Mouse (Mus musculus): ENCODE measurements around the gene Uqcrfs1. TPM values are rescaled to one million over a fixed set of nuclear protein-coding genes. Genes with fewer than 3 reads are reported as not detected.

Uqcrfs1 gene
- polyA plus RNA-seq, 1 experiment: 149 TPM

DNA sequence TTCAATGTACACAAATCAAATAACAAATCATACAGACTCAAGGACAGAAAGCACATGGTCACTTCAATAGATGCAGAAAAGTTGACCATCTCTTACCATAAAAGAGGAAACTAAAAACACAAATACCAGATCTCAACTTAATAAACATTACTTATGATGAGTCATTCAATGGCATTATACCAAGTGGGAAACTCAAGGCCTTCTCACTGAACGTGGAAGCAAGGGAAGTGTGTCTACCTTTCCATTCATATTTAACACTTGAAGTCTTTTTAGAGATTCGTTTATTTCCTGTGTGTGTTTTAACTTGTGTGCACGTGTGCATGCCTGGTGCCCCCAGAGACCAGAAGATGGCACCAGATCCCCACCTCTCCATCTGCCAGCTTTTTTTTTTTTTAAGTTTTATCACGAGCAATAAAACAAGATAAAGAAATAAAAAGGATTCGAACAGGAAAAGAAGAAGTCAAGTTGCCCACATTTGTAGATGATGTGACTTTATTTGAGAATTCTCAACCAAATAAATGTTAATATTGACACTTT, 8.0 kb upstream of the Uqcrfs1 start:
- DNase-seq (ENCODE audit: low read depth): no peak
- peak; percentile 45; the same call in 1 of the 2 replicates for TF ChIP-seq CTCF (IDR thresholded peaks at IDR 0.05; ENCODE audit: borderline replicate concordance, extremely low read depth, insufficient read depth, insufficient read length)
- TF ChIP-seq POLR2A (IDR thresholded peaks at IDR 0.05; ENCODE audit: borderline replicate concordance, extremely low read depth, insufficient read depth, insufficient read length, poor library complexity, severe bottlenecking): no peak

DNA sequence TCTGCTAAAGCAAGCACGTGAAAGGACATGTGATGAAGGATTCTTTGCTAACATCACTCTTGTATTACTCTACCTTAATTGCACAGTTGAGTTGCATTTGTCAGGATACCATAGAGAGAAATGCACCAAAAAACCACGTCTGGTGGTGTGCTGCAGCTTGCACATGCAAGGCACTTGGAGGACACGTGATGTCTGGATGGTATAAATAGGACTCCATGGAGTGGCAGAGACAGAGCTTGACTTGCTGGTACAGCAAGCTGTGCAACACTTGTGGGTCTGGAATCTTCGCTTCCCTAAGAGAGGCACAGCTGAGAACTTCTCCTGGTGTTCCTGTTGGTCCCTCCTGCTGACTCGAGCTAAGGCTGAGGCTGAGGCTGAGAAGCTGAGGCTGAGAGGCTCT, 4.2 kb upstream of the Uqcrfs1 start:
- TF ChIP-seq POLR2A (IDR thresholded peaks at IDR 0.05; ENCODE audit: borderline replicate concordance, extremely low read depth, insufficient read depth, insufficient read length, poor library complexity, severe bottlenecking) (no peak), CTCF (IDR thresholded peaks at IDR 0.05; ENCODE audit: borderline replicate concordance, extremely low read depth, insufficient read depth, insufficient read length) (no peak)
- no peak for DNase-seq (ENCODE audit: low read depth)

DNA sequence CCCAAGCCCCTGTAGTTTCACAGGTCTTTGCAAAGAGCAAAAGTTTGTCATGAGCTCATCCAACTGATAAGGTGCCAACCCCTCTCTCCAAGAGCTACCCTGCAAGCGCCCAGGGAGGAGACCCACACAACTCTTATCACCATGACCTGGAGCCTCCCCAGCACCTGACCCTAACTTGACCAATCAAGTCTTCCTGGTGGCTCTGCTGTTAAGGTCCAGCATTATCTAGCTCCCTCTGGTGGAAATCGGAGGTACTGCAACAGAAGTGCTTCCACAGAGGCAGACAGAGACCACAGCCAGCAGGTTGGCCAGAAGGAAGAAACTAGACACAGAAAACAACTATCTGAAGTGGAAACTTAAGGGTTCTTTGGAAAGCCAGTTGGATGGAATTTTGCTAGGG, 3.7 kb upstream of the Uqcrfs1 start:
- DNase-seq (ENCODE audit: low read depth): peak; percentile 73
- TF ChIP-seq CTCF (IDR thresholded peaks at IDR 0.05; ENCODE audit: borderline replicate concordance, extremely low read depth, insufficient read depth, insufficient read length): peak; percentile 85
- TF ChIP-seq POLR2A (IDR thresholded peaks at IDR 0.05; ENCODE audit: borderline replicate concordance, extremely low read depth, insufficient read depth, insufficient read length, poor library complexity, severe bottlenecking): no peak

DNA sequence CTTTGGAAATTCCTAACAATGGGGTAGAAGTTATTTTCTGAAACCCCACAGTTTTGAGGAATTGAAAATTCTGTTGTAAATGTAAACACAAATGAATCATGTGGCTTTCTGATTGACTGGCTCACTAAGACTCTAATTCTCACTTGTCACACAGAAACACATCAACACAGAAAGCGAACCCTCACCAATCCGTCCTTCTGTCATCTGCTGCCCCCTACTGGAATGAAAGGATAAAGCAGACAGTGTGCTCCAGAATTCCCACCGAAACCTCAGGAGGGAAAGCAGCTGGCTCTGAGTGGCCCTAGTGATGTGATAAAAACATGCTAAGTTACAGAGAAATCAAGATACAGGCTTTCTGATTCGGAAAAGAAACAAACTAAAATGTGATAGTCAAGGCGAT, 14.4 kb downstream of the Uqcrfs1 start:
- TF ChIP-seq POLR2A (IDR thresholded peaks at IDR 0.05; ENCODE audit: borderline replicate concordance, extremely low read depth, insufficient read depth, insufficient read length, poor library complexity, severe bottlenecking) (no peak), CTCF (IDR thresholded peaks at IDR 0.05; ENCODE audit: borderline replicate concordance, extremely low read depth, insufficient read depth, insufficient read length) (peak; percentile 88)
- DNase-seq (ENCODE audit: low read depth): peak; percentile 82

DNA sequence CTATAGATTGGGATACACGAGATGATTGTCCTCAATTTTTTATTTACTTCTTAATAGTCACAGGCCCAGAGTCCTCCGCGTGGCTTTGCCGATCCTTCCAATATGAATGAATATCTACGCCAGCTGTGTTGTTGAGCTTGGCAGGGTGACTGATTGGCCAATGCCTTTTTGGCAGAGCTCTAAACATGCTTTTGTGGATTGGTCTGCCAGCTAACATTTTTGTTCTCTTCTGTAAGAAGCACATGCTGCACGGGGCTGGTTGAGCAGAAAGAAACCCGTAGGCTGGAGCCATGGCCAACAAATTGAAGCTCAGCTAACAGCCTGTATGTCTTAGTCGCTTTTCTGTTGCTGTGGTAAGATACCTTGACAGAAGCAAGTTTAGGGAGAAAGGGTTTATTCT, 20.2 kb downstream of the Uqcrfs1 start:
- DNase-seq (ENCODE audit: low read depth): peak; percentile 16
- TF ChIP-seq POLR2A (IDR thresholded peaks at IDR 0.05; ENCODE audit: borderline replicate concordance, extremely low read depth, insufficient read depth, insufficient read length, poor library complexity, severe bottlenecking): no peak
- TF ChIP-seq CTCF (IDR thresholded peaks at IDR 0.05; ENCODE audit: borderline replicate concordance, extremely low read depth, insufficient read depth, insufficient read length): no peak

DNA sequence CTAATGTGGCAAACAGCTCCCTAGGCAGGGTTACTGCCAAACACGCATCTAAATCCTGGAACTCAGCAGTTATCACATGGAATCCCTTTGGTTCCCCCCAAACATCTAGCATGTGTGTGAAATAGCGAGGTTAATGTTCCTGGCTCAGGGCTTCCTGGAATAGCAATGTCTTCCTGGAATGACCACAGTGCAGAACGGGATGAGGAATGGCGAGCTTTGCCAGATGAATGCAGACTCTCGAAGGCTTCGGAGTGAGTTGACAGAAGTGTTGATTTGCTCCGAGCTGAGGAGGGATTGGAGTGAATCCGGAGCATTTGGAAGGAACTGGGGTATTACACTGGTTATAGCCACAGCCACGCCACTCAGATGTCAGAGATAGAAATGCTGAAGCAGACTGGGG, 21.2 kb downstream of the Uqcrfs1 start:
- no peak for DNase-seq (ENCODE audit: low read depth)

DNA sequence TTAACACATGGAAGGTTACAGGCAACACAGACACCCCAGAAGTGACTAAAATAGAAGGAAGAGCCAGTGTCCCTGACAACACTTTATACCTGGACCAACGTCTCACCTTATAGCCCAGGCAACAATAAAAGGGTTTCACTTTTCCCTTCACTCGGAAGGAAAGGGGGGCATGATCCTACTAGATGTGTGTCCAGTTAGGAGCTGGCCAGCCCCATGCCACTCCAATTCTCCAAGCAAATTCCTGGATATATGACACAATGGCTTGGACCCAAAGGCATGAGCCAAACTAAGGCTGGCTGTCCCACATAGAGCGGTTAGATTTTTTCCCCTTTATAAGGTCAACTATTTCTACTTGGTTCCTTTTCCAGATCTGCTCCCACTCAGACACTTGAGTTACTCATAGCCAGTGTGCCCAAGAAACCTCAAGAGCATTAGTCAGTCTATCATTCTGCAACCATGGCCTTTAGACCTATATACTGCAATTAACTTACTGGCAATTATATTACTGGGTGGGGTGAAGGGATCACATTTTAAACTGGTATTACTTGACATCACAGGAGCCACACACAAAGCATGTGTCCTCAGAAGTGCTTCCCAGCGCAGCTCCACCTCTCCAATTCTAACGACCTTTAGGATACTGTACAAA, 21.8 kb downstream of the Uqcrfs1 start:
- no peak for DNase-seq (ENCODE audit: low read depth)
- no peak for TF ChIP-seq POLR2A (IDR thresholded peaks at IDR 0.05; ENCODE audit: borderline replicate concordance, extremely low read depth, insufficient read depth, insufficient read length, poor library complexity, severe bottlenecking)
- TF ChIP-seq CTCF (IDR thresholded peaks at IDR 0.05; ENCODE audit: borderline replicate concordance, extremely low read depth, insufficient read depth, insufficient read length): no peak

More for the DNA sequence above, 21.2 kb downstream of the Uqcrfs1 start:
- TF ChIP-seq CTCF (IDR thresholded peaks at IDR 0.05; ENCODE audit: borderline replicate concordance, extremely low read depth, insufficient read depth, insufficient read length): no peak
- no peak for TF ChIP-seq POLR2A (IDR thresholded peaks at IDR 0.05; ENCODE audit: borderline replicate concordance, extremely low read depth, insufficient read depth, insufficient read length, poor library complexity, severe bottlenecking)

DNA sequence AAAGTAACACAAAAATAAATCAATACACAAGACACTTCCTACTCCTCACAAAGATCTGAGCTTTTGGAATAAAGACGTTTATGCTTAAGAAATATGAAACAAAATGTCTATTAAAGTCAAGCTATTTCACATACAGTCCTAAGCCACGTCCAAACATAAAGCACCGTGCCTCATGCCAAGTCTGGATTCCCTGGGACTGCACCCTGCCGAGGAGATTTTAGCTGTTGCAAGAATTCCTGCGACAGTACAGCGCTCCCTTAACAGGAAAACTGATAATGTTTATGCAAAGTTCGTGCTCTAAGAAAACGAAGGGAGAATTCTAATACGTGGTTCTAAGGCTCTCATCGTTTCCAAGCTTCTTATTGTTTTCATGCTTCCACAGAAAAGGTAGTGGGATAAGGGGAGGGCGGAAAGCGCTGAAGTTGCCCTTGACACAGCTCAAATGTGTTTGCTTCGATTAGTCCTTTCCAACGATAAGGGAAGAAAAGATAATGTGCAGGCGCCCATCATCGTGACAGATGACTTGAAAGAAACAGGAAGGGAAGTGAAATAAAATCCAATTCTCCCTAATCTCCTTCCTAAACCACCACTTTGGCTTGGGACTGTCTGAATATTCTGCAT, 23.8 kb downstream of the Uqcrfs1 start:
- TF ChIP-seq CTCF (IDR thresholded peaks at IDR 0.05; ENCODE audit: borderline replicate concordance, extremely low read depth, insufficient read depth, insufficient read length) (no peak), POLR2A (IDR thresholded peaks at IDR 0.05; ENCODE audit: borderline replicate concordance, extremely low read depth, insufficient read depth, insufficient read length, poor library complexity, severe bottlenecking) (no peak)
- DNase-seq (ENCODE audit: low read depth): peak; percentile 3

DNA sequence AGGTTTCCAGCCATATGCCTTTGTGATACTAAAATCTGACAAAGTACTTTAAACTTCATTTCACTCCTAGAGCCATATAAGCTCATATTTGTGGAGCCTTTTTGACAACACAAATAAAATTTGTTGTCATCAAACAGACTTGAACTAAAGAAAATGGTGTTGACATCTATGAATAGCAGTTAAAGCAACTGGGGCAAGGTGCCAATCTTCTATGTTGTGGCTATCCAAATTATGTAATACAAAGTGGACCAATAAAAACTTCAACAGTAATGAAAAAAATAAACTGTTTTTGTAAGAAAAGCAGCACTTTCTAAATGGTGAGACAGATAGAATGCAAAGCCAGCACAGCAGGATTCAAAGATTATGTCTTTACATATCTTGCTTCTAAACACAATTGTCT, 27.0 kb downstream of the Uqcrfs1 start:
- TF ChIP-seq POLR2A (IDR thresholded peaks at IDR 0.05; ENCODE audit: borderline replicate concordance, extremely low read depth, insufficient read depth, insufficient read length, poor library complexity, severe bottlenecking) (no peak), CTCF (IDR thresholded peaks at IDR 0.05; ENCODE audit: borderline replicate concordance, extremely low read depth, insufficient read depth, insufficient read length) (no peak)
- DNase-seq (ENCODE audit: low read depth): no peak

DNA sequence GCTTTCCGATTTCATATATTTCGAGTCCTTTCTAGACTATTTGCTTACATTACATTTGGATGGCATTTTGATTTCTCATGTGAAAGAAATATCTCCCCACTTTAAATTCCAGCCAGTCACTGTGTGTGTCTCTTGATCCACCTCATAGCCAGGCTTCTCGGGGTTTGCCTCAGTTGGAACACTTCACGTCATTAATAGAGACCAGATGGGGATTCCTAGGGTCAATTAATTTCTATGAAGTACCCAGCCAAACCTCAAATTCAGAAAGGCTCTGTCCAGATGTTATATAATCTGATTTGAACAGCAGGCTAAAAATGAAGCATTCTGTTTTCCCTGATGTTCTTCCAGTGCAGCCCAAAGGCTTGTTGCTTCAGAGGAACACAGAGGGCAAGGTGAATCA, 37.5 kb downstream of the Uqcrfs1 start:
- TF ChIP-seq POLR2A (IDR thresholded peaks at IDR 0.05; ENCODE audit: borderline replicate concordance, extremely low read depth, insufficient read depth, insufficient read length, poor library complexity, severe bottlenecking): no peak
- no peak for TF ChIP-seq CTCF (IDR thresholded peaks at IDR 0.05; ENCODE audit: borderline replicate concordance, extremely low read depth, insufficient read depth, insufficient read length)
- DNase-seq (ENCODE audit: low read depth): no peak

DNA sequence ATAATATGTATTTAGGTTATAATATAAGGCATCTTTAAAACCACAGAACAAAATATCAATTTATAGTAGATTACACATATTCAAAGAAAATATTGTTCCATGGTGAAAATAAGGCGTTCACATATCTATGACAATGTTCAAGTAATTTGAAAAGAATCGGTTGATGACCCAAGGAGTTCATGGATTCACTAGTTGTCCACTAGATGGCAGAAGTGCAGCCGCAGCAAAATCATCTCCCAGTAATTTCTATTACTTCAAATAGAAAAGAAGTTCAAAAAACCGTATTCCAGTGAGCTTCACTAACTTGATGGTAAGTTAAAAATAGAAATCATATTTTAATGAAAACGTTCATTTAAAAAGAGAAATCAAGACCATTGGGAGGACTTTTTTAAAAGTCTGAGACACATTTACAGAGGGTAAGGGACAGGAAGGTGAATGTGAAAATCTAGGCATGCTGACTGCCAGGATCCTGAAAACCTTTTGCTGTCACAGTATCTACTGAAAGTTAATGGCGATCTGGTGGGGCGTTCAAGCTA, 43.2 kb downstream of the Uqcrfs1 start:
- TF ChIP-seq POLR2A (IDR thresholded peaks at IDR 0.05; ENCODE audit: borderline replicate concordance, extremely low read depth, insufficient read depth, insufficient read length, poor library complexity, severe bottlenecking): no peak
- TF ChIP-seq CTCF (IDR thresholded peaks at IDR 0.05; ENCODE audit: borderline replicate concordance, extremely low read depth, insufficient read depth, insufficient read length): peak; percentile 59; the same call in 1 of the 2 replicates
- DNase-seq (ENCODE audit: low read depth): peak; percentile 57

Other genes starting within 250 kb of the Uqcrfs1 start
- gene Agtr1a, start 208.9 kb downstream of the Uqcrfs1 start, polyA plus RNA-seq (2012; rRNA removed): 1.3 and 2.0 TPM in 2 replicates
- gene Dusp22, start 114.6 kb upstream of the Uqcrfs1 start, polyA plus RNA-seq (2012; rRNA removed): 17.7 and 20.4 TPM in 2 replicates
- 0.05 and 0.06 TPM in 2 replicates for gene Irf4, start 203.9 kb upstream of the Uqcrfs1 start, polyA plus RNA-seq (2012; rRNA removed)

Measured in brain, embryonic 14.5 days (tissue).